Mouse (Mus musculus): ENCODE measurements around the gene Angpt4. TPM values are rescaled to one million over a fixed set of nuclear protein-coding genes. Genes with fewer than 3 reads are reported as not detected.

Angpt4 gene
- 0.03 and 0.04 TPM in 2 replicates for polyA plus RNA-seq (2012; rRNA removed)
- polyA plus RNA-seq (2014; fragmentation: Nextera tagmentation; extraction: Ambion mirVana): 0.06 and 0.11 TPM in 2 replicates

DNA sequence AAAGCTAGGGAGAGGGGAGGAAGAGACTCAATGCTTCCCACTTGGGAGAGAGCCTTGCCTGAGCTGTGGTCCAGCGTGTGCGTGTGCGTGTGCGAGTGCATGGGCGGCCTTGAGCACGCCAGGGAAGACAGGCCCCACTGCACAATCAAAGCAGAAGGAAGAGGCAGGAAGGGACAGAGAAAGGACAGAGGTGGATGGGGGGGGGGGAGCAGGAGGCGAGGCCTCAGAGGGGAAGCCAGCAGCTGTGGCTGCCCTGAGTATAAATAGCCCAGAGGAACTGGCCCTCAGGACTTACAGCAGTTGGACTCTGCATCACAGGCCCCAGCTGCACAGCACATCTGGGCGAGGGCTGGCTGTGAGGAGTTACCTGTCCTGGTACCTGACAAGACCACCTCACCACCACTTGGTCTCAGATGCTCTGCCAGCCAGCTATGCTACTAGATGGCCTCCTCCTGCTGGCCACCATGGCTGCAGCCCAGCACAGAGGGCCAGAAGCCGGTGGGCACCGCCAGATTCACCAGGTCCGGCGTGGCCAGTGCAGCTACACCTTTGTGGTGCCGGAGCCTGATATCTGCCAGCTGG lies at the start of gene Angpt4:
Angpt4 (plus strand) TSS at position 292 of the 582 bp plus-strand sequence.
- Histone ChIP-seq H3K9ac (replicated peaks) (no peak within 1 kb of the TSS), H3K9me3 (ENCODE audit: control insufficient read depth, low read length) (no peaks in the 10 kb centered on the region), H3K27me3 (ENCODE audit: control insufficient read depth, insufficient read depth, low read length) (no peaks in the 10 kb centered on the region), H3K27ac (no peak within 1 kb of the TSS), H3K4me2 (ENCODE audit: low read depth) (no peak within 1 kb of the TSS), H3K4me3 (ENCODE audit: insufficient read depth in 1 of 2, low read depth in 2 of 2, low read length in 2 of 2) (no peak within 1 kb of the TSS), H3K4me1 (replicated peaks; ENCODE audit: control insufficient read depth in 2 of 2, insufficient read depth in 2 of 2, low read length in 1 of 2) (no peaks in the 10 kb centered on the region), H3K36me3 (replicated peaks; ENCODE audit: control insufficient read depth, insufficient read depth, low read depth) (no peaks in the 10 kb centered on the region)
- ATAC-seq (ENCODE audit: insufficient read depth): no peak
- TF ChIP-seq CTCF (IDR thresholded peaks at IDR 0.05; ENCODE audit: low read depth) (no peak), EP300 (IDR thresholded peaks at IDR 0.05; ENCODE audit: low read depth) (no peak)
- 43% methylated on average over 13 of the region's 13 CpGs for WGBS (ENCODE audit: insufficient replicate concordance)
- no peak for DNase-seq (ENCODE audit: low read depth in 3 of 3, low spot score in 3 of 3)

DNA sequence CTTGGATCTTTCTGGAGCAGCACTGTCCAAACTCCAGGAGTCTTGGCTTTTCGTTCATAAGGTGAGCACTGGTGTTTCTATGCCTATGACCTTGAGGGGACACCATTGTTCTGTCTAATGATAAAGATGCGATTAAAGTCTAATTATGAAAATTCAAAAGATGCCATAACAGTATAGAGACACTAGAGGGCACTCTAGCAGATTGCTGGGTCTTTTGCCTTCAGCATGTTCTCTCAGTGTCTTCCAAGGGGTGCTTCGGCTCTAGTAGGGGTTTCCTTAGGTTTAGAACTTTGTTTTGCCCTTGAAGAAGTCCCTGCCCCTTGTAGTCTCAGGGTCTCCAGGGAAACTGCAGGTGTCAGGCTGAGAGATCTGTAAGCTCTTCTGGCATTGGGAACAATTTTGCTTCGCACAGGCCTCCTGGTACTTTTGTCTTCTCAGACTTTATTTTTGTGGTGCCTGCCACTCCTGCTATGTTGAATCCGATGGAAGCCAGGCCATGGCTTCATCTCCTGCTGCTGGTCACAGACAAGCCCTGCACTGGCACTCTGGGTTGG lies 48.7 kb upstream of the Angpt4 start:
- Histone ChIP-seq H3K27me3 (ENCODE audit: control insufficient read depth, insufficient read depth, low read length) (no peaks in the 10 kb centered on the region), H3K9me3 (ENCODE audit: control insufficient read depth, low read length) (no peaks in the 10 kb centered on the region), H3K4me2 (ENCODE audit: low read depth) (no peak overlapping the region), H3K27ac (no peak overlapping the region), H3K9ac (replicated peaks) (no peak overlapping the region), H3K4me1 (replicated peaks; ENCODE audit: control insufficient read depth in 2 of 2, insufficient read depth in 2 of 2, low read length in 1 of 2) (no peaks in the 10 kb centered on the region), H3K4me3 (ENCODE audit: insufficient read depth in 1 of 2, low read depth in 2 of 2, low read length in 2 of 2) (no peak overlapping the region), H3K36me3 (replicated peaks; ENCODE audit: control insufficient read depth, insufficient read depth, low read depth) (no peaks in the 10 kb centered on the region)
- ATAC-seq (ENCODE audit: insufficient read depth) (no peak), DNase-seq (ENCODE audit: low read depth in 3 of 3, low spot score in 3 of 3) (no peak)
- 35% methylated on average over 5 of the region's 5 CpGs for WGBS (ENCODE audit: insufficient replicate concordance)
- TF ChIP-seq CTCF (IDR thresholded peaks at IDR 0.05; ENCODE audit: low read depth) (peak; percentile 53; the same call in 1 of the 2 replicates), EP300 (IDR thresholded peaks at IDR 0.05; ENCODE audit: low read depth) (no peak)

DNA sequence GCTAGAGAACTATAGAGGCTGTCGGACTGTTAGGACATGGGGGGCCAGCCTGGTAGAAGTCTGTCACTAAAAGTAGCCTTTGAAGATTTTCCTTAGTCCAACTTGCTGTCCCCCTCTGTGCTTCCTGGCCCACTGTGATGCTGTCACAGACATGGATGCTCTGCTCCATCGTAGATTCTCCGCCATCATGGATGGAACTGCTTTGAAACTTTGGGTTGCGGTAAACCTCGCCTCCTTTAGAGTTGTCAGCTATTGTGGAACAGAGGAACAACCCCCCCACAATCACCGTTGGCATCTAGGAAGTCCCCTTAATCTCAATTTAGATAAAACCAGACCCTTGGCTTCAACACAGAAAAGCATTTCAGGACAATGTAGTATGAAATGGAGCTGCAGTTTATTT lies 46.1 kb upstream of the Angpt4 start:
- Histone ChIP-seq H3K9me3 (ENCODE audit: control insufficient read depth, low read length) (no peaks in the 10 kb centered on the region), H3K4me3 (ENCODE audit: insufficient read depth in 1 of 2, low read depth in 2 of 2, low read length in 2 of 2) (no peak overlapping the region), H3K27ac (no peak overlapping the region), H3K9ac (replicated peaks) (no peak overlapping the region), H3K36me3 (replicated peaks; ENCODE audit: control insufficient read depth, insufficient read depth, low read depth) (no peaks in the 10 kb centered on the region), H3K4me2 (ENCODE audit: low read depth) (no peak overlapping the region), H3K4me1 (replicated peaks; ENCODE audit: control insufficient read depth in 2 of 2, insufficient read depth in 2 of 2, low read length in 1 of 2) (no peaks in the 10 kb centered on the region), H3K27me3 (ENCODE audit: control insufficient read depth, insufficient read depth, low read length) (no peaks in the 10 kb centered on the region)
- DNase-seq (ENCODE audit: low read depth in 3 of 3, low spot score in 3 of 3) (no peak), ATAC-seq (ENCODE audit: insufficient read depth) (no peak)
- 70% methylated on average over 6 of the region's 6 CpGs for WGBS (ENCODE audit: insufficient replicate concordance)
- TF ChIP-seq CTCF (IDR thresholded peaks at IDR 0.05; ENCODE audit: low read depth) (no peak), EP300 (IDR thresholded peaks at IDR 0.05; ENCODE audit: low read depth) (no peak)

DNA sequence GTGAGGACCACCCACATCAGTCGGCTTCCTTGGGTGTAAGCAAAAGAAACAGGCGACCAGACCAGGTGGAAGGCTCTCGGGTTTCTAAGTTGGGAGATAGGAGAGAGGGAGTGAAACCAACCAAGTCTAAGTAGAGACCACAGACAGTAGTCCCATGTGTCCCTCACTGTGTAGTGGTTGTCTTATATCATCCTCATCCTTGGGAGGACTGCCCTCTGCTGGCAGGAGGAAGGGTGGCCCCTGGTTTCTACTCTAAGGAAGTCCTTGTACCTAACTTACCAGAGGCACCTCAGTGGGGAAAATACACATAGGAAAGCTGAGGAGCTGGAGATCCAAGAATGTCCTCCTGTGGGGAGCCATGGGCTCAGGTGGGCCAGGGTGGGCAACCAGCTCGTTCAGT lies 44.5 kb upstream of the Angpt4 start:
- Histone ChIP-seq H3K27ac (no peak overlapping the region), H3K9me3 (ENCODE audit: control insufficient read depth, low read length) (no peaks in the 10 kb centered on the region), H3K9ac (replicated peaks) (no peak overlapping the region), H3K4me2 (ENCODE audit: low read depth) (no peak overlapping the region), H3K36me3 (replicated peaks; ENCODE audit: control insufficient read depth, insufficient read depth, low read depth) (no peaks in the 10 kb centered on the region), H3K27me3 (ENCODE audit: control insufficient read depth, insufficient read depth, low read length) (no peaks in the 10 kb centered on the region), H3K4me3 (ENCODE audit: insufficient read depth in 1 of 2, low read depth in 2 of 2, low read length in 2 of 2) (no peak overlapping the region), H3K4me1 (replicated peaks; ENCODE audit: control insufficient read depth in 2 of 2, insufficient read depth in 2 of 2, low read length in 1 of 2) (no peaks in the 10 kb centered on the region)
- ATAC-seq (ENCODE audit: insufficient read depth) (no peak), DNase-seq (ENCODE audit: low read depth in 3 of 3, low spot score in 3 of 3) (peak in 2 of 3 experiments; percentile 6 to 7)
- WGBS (ENCODE audit: insufficient replicate concordance): 22% methylated on average over 4 of the region's 4 CpGs
- no peak for TF ChIP-seq EP300 (IDR thresholded peaks at IDR 0.05; ENCODE audit: low read depth)
- TF ChIP-seq CTCF (IDR thresholded peaks at IDR 0.05; ENCODE audit: low read depth): peak; percentile 66

DNA sequence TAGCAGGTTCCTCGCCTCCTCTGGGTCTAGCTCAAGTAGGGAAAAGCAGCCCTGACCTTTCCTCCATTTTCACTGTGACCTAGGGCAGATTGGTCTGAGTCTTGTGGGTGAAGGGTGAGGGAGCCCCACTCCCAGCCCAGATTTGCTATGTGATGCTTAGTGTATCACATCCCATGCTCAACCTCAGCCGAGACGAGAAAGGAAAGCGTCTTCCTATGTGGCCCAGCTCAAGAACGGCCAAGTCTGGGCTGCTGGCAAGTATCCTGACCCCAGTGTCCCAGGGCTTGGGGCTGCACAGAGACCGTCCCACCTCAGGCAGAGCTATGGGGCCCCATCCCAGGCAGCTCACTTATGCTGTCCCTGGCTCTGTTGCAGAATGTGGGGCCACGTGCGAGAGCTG lies 42.8 kb upstream of the Angpt4 start:
- H3K27me3 ChIP-seq (ENCODE audit: control insufficient read depth, insufficient read depth, low read length): no peaks in the 10 kb centered on the region
- no peak overlapping the region for H3K27ac ChIP-seq
- H3K9me3 ChIP-seq (ENCODE audit: control insufficient read depth, low read length): no peaks in the 10 kb centered on the region
- TF ChIP-seq CTCF (IDR thresholded peaks at IDR 0.05; ENCODE audit: low read depth): no peak
- TF ChIP-seq EP300 (IDR thresholded peaks at IDR 0.05; ENCODE audit: low read depth): no peak
- H3K36me3 ChIP-seq (replicated peaks; ENCODE audit: control insufficient read depth, insufficient read depth, low read depth): no peaks in the 10 kb centered on the region
- no peak overlapping the region for H3K4me3 ChIP-seq (ENCODE audit: insufficient read depth in 1 of 2, low read depth in 2 of 2, low read length in 2 of 2)
- H3K4me2 ChIP-seq (ENCODE audit: low read depth): no peak overlapping the region
- H3K4me1 ChIP-seq (replicated peaks; ENCODE audit: control insufficient read depth in 2 of 2, insufficient read depth in 2 of 2, low read length in 1 of 2): no peaks in the 10 kb centered on the region
- no peak for ATAC-seq (ENCODE audit: insufficient read depth)
- WGBS (ENCODE audit: insufficient replicate concordance): 68% methylated on average over 8 of the region's 8 CpGs
- no peak for DNase-seq (ENCODE audit: low read depth in 3 of 3, low spot score in 3 of 3)
- H3K9ac ChIP-seq (replicated peaks): no peak overlapping the region
